ENCODE assay signal across 9 mouse cellular contexts in the genomic region with DNA sequence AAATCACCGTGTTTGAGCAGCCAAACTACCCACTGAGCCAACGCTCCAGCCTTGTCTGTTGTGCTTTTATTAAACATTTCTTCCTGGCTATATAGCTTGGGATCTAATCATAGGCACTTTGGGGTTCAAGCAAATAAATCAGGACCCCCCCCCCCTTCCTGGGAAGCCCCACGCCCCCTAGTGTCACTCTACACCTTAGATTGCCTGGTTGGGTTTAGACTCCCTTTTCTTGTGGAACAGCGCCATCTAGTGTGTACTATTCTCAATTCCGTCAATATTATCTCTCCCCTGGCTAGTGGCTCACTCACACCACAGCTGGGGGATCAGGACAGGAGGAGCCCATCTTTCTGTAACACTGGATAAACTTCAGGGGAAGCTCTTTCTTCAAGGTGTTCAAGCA.
A peak's percentile ranks its signal among the peaks of the same experiment; 100 is the strongest.
DNase-seq lines count a peak whose midpoint lies in the region; ATAC-seq and TF ChIP-seq lines count a peak whose summit lies in the region.
"Had no signal": no experiment of that assay in that cellular context is flagged by ENCODE, and none has a peak within 500 bp of the region (broad histone marks: within the 10 kb centered on the region; RNA-seq: fewer than 3 reads in every experiment).

No protein-coding gene starts in this region.

- no peak for TF ChIP-seq EP300 in MEL (IDR thresholded peaks at IDR 0.05; ENCODE audit: low read depth in 1 of 2, low read length in 2 of 2)

- H3K79me2 ChIP-seq in MEL (ENCODE audit: control insufficient read depth, insufficient read depth, low read length, poor library complexity): no peaks in the 10 kb centered on the region

- no peaks in the 10 kb centered on the region for H3K9me3 ChIP-seq in kidney, embryonic 15.5 days (replicated peaks)
- no peaks in the 10 kb centered on the region for H3K9me3 ChIP-seq in MEL (replicated peaks; ENCODE audit: insufficient read depth, low read length)
- H3K9me3 ChIP-seq in limb, embryonic 11.5 days (ENCODE audit: control insufficient read depth, low read length): no peaks in the 10 kb centered on the region

- no peak overlapping the region for H3K27ac ChIP-seq in kidney, embryonic 15.5 days
- no peak overlapping the region for H3K27ac ChIP-seq in MEL (ENCODE audit: control insufficient read depth, low read depth, low read length)
- no peak overlapping the region for H3K27ac ChIP-seq in limb, embryonic 11.5 days (replicated peaks; ENCODE audit: low read depth, low read length)

- ATAC-seq in kidney, embryonic 15.5 days (replicated peaks; ENCODE audit: low FRiP score): no peak
- ATAC-seq in limb, embryonic 11.5 days (ENCODE audit: insufficient number of reproducible peaks, low FRiP score, low TSS enrichment, low read depth): no peak

- no peak overlapping the region for H3K9ac ChIP-seq in kidney, embryonic 15.5 days
- no peak overlapping the region for H3K9ac ChIP-seq in MEL (ENCODE audit: control insufficient read depth, low read depth, low read length, poor library complexity, severe bottlenecking)
- no peak overlapping the region for H3K9ac ChIP-seq in limb, embryonic 11.5 days (ENCODE audit: low read length)

- peak; percentile 44 for TF ChIP-seq RAD21 in MEL (IDR thresholded peaks at IDR 0.05; ENCODE audit: low read depth, low read length)

- peaks cover 6% of the 10 kb centered on the region; the same call in 1 of the 2 replicates for H3K27me3 ChIP-seq in kidney, embryonic 15.5 days
- H3K27me3 ChIP-seq in MEL (ENCODE audit: control insufficient read depth in 1 of 2, insufficient read depth in 2 of 2, low read length in 2 of 2): no peaks in the 10 kb centered on the region
- no peaks in the 10 kb centered on the region for H3K27me3 ChIP-seq in limb, embryonic 11.5 days (ENCODE audit: control insufficient read depth, insufficient read depth, low read length)

- DNase-seq in kidney, postnatal 10 days: peak; percentile 57
- DNase-seq in MEL (ENCODE audit: low read depth, low spot score): peak; percentile 25
- DNase-seq in cerebellum, postnatal 14 days: peak; percentile 75 to 80
- peak; percentile 21 to 46 for DNase-seq in heart, postnatal 36 days
- peak; percentile 63 for DNase-seq in limb, embryonic 11.5 days (ENCODE audit: low spot score)
- peak; percentile 42 for DNase-seq in neural tube, embryonic 10.5 days (ENCODE audit: extremely low spot score, low spot score)
- no peak for DNase-seq in urinary bladder, adult 2 months (ENCODE audit: low spot score)

- no peak overlapping the region for H3K4me2 ChIP-seq in kidney, embryonic 15.5 days
- no peak overlapping the region for H3K4me2 ChIP-seq in limb, embryonic 11.5 days (ENCODE audit: low read depth, severe bottlenecking)

- WGBS in kidney, embryonic 15.5 days: 32% methylated on average over 5 of the region's 5 CpGs
- WGBS in limb, embryonic 11.5 days: 35% methylated on average over 5 of the region's 5 CpGs

- no peaks in the 10 kb centered on the region for H3K36me3 ChIP-seq in kidney, embryonic 15.5 days
- no peaks in the 10 kb centered on the region for H3K36me3 ChIP-seq in MEL (ENCODE audit: control insufficient read depth in 1 of 2, insufficient read depth in 2 of 2, low read length in 2 of 2)
- H3K36me3 ChIP-seq in limb, embryonic 11.5 days (ENCODE audit: control insufficient read depth, insufficient read depth, low read length): no peaks in the 10 kb centered on the region

- no peaks in the 10 kb centered on the region for H3K4me1 ChIP-seq in kidney, embryonic 15.5 days
- no peaks in the 10 kb centered on the region for H3K4me1 ChIP-seq in MEL (ENCODE audit: control insufficient read depth in 1 of 2, insufficient read depth in 2 of 2, low read length in 2 of 2)
- no peaks in the 10 kb centered on the region for H3K4me1 ChIP-seq in limb, embryonic 11.5 days (ENCODE audit: control insufficient read depth, insufficient read depth, low read length)

- TF ChIP-seq POLR2A in MEL (IDR thresholded peaks at IDR 0.05; ENCODE audit: control insufficient read depth in 1 of 2, insufficient read depth in 1 of 2, low read depth in 1 of 2, low read length in 2 of 2, poor library complexity in 1 of 2): no peak

- intact Hi-C loops in heart, postnatal 36 days (cut with DNase I): loop anchor here (1.0 to 5.0 kb wide), 3 partner anchors 129 to 540 kb away; no protein-coding TSS in a partner anchor

- TF ChIP-seq CTCF in MEL (IDR thresholded peaks at IDR 0.05 in 2 of 3, conservative IDR thresholded peaks at IDR 0.05 in 1 of 3; ENCODE audit: control insufficient read depth in 1 of 3, insufficient read depth in 1 of 3, low read depth in 2 of 3, low read length in 3 of 3, poor library complexity in 1 of 3, severe bottlenecking in 1 of 3): peak in 1 of 3 experiments; percentile 59; a peak in 2 of 6 replicates

- H3K4me3 ChIP-seq in kidney, embryonic 15.5 days (replicated peaks): no peak overlapping the region
- H3K4me3 ChIP-seq in MEL (ENCODE audit: control insufficient read depth in 1 of 2, insufficient read depth in 1 of 2, low read depth in 2 of 2, low read length in 2 of 2): no peak overlapping the region
- no peak overlapping the region for H3K4me3 ChIP-seq in limb, embryonic 11.5 days (ENCODE audit: low read depth, low read length)
- H3K4me3 ChIP-seq: erythroblast, embryonic 14.5 days had no signal

TF ChIP-seq in MEL, 35 proteins besides CTCF, POLR2A, EP300 and RAD21:
- TF ChIP-seq MYC (IDR thresholded peaks at IDR 0.05; ENCODE audit: low read depth, low read length): no peak
- TF ChIP-seq ZC3H11A (IDR thresholded peaks at IDR 0.05; ENCODE audit: low read depth, low read length): peak; percentile 8; the same call in 1 of the 2 replicates
- peak; percentile 35; the same call in 1 of the 2 replicates for TF ChIP-seq SMC3 (IDR thresholded peaks at IDR 0.05; ENCODE audit: low read depth, low read length)
